Mouse (Mus musculus) heart, postnatal 0 days (tissue): ENCODE results near the gene Tmem150b. TPM values are rescaled to one million over a fixed set of nuclear protein-coding genes. Genes with fewer than 3 reads are reported as not detected.
A peak's percentile ranks its signal among the peaks of the same experiment; 100 is the strongest.

ENCODE experiments used
- ATAC-seq: fragments of 200-750 bp; cut with Nextera tagmentation; 2 replicates; pipeline ENCODE4 v1.8.0; 2017; ENCODE audit warnings: low read depth, moderate number of reproducible peaks, moderate library complexity; ENCODE audit not compliant: insufficient read depth
- DNase-seq: peaks from one replicate; pipeline ENCODE4 v3.0.0-alpha.2; 2016; ENCODE audit warnings: low spot score
- H3K27ac ChIP-seq: fragments of 300-500 bp; sonication (generic); 2 replicates; pipeline ENCODE4 v1.5.1; 2014; ENCODE audit warnings: low read depth, mild to moderate bottlenecking
- H3K27me3 ChIP-seq: fragments of 300-500 bp; sonication (generic); 2 replicates; pipeline ENCODE4 v1.6.1; 2014; ENCODE audit warnings: low read length, mixed read lengths; ENCODE audit not compliant: control insufficient read depth, insufficient read depth
- H3K36me3 ChIP-seq: fragments of 300-500 bp; sonication (generic); replicated peaks from 2 replicates; pipeline ENCODE4 v1.6.1; 2014; ENCODE audit warnings: low read length, mixed read lengths; ENCODE audit not compliant: control insufficient read depth, insufficient read depth
- H3K4me1 ChIP-seq: fragments of 300-500 bp; sonication (generic); 2 replicates; pipeline ENCODE4 v1.6.1; 2014; ENCODE audit warnings: antibody characterized with exemption; ENCODE audit not compliant: control insufficient read depth, insufficient read depth
- H3K4me2 ChIP-seq: fragments of 300-500 bp; sonication (generic); 2 replicates; pipeline ENCODE4 v1.6.1; 2014; ENCODE audit warnings: low read depth, mild to moderate bottlenecking, low read length, moderate library complexity
- H3K4me3 ChIP-seq: fragments of 300-500 bp; sonication (generic); 2 replicates; pipeline ENCODE4 v1.5.1; 2014; ENCODE audit warnings: low read depth, low read length
- H3K9ac ChIP-seq: fragments of 300-500 bp; sonication (generic); replicated peaks from 2 replicates; pipeline ENCODE4 v1.6.1; 2014; ENCODE audit warnings: low read depth, low read length, mixed read lengths
- H3K9me3 ChIP-seq: fragments of 300-500 bp; sonication (generic); replicated peaks from 2 replicates; pipeline ENCODE4 v1.6.1; 2016; ENCODE audit warnings: low read length; ENCODE audit not compliant: control insufficient read depth
- CTCF ChIP-seq: IDR thresholded peaks from 2 replicates; pipeline ENCODE4 v1.5.1; 2016; ENCODE audit warnings: antibody characterized with exemption, control low read depth, low read depth
- EP300 ChIP-seq: IDR thresholded peaks from 2 replicates; pipeline ENCODE4 v1.6.1; 2016; ENCODE audit warnings: antibody characterized with exemption, low read depth
- WGBS: fragments of 180-500 bp; shearing (Covaris S2); extraction: QIAGEN DNeasy Blood & Tissue Kit; methylation state at CpG from one replicate; pipeline ENCODE4 v1.1.7; 2014; 5-methylcytosine and 5-hydroxymethylcytosine counted together
- polyA plus RNA-seq: library from polyadenylated mRNA; unstranded; fragments of >200 nt; fragmentation: Nextera tagmentation; extraction: Ambion mirVana; gene quantifications from 2 replicates; pipeline ENCODE4 v1.2.1, GENCODE M21; 2015
- total RNA-seq: library from RNA; depleted of rRNA; stranded (reverse); fragments of >200 nt; gene quantifications from 2 replicates; pipeline ENCODE4 v1.2.3, GENCODE M21; 2014; ENCODE audit warnings: low replicate concordance

Gene Tmem150b
- total and polyA plus RNA-seq, 2 experiments from 2014 or later: not detected

DNA sequence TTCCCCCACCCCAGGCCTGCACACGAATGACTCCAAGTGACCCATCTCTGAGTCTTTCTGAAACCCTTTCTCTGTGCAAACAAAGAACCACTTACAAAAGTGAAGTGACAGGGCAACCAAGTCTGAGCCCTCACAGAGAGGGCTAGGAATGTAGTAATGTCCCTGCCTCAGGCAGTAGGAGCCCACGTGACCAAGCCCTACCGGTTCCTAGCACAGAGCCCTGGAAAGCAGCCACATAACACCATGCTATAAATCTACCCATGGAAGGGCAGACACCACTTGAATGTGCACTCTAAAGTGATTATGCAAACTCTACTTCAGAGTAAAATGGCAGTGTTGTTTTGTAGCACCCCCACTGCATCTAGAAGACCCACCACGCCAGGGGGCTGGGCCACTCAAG lies 53.1 kb downstream of the Tmem150b start:
- H3K9ac ChIP-seq: no peak overlapping the region
- DNase-seq: peak; percentile 69
- no peak overlapping the region for H3K4me3 ChIP-seq
- H3K4me1 ChIP-seq: peaks cover 6% of the 10 kb centered on the region; the same call in 1 of the 2 replicates
- peak; percentile 91 for ATAC-seq
- peak overlapping the region; percentile 81 for H3K27ac ChIP-seq
- TF ChIP-seq EP300 (no peak), CTCF (no peak)
- H3K9me3 ChIP-seq: no peaks in the 10 kb centered on the region
- no peak overlapping the region for H3K4me2 ChIP-seq
- 59% methylated on average over 4 of the region's 4 CpGs for WGBS
- H3K27me3 ChIP-seq: no peaks in the 10 kb centered on the region
- H3K36me3 ChIP-seq: peaks cover 64% of the 10 kb centered on the region

DNA sequence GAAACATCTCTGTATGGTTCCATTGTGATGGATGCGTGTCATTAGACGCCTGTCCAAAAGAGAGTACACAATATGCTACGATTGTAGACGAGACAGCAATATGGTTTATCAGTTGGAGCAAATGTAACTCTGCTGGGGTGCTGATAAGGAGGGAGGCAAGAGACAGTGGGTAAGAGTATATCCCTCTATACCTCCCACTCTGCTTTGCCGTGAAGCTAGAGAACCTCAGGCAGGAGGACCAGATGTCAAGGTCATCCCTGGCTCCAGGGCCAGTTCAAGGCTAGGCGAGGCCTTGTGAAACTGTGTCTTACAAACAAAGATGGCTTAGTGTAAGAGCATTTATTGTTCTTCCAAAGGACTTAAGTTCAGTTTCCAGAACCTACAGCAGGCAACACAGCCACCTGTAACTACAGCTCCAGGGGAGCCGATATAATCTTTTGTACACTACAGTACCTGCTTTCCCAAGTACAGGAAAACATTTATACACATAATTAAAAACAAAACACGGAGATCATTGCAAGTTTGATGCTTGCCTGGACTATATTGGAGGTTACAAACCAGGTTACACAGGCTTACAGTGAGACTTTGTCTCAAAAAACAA lies 54.3 kb downstream of the Tmem150b start:
- WGBS: 82% methylated on average over 8 of the region's 8 CpGs
- Histone ChIP-seq H3K27ac (no peak overlapping the region), H3K36me3 (peaks cover 64% of the 10 kb centered on the region), H3K4me3 (no peak overlapping the region), H3K27me3 (no peaks in the 10 kb centered on the region), H3K4me2 (no peak overlapping the region), H3K9ac (no peak overlapping the region), H3K9me3 (no peaks in the 10 kb centered on the region), H3K4me1 (peaks cover 6% of the 10 kb centered on the region; the same call in 1 of the 2 replicates)
- DNase-seq (no peak), ATAC-seq (no peak)
- TF ChIP-seq CTCF (no peak), EP300 (no peak)

GRCm38 (mm10) chr7:4669156-4669555 lies 55.9 kb downstream of the Tmem150b start:
- ATAC-seq: no peak
- Histone ChIP-seq H3K27ac (no peak overlapping the region), H3K4me2 (no peak overlapping the region), H3K4me1 (peaks cover 6% of the 10 kb centered on the region; the same call in 1 of the 2 replicates), H3K4me3 (no peak overlapping the region), H3K36me3 (peaks cover 55% of the 10 kb centered on the region), H3K27me3 (no peaks in the 10 kb centered on the region), H3K9me3 (no peaks in the 10 kb centered on the region), H3K9ac (no peak overlapping the region)
- 94% methylated on average over 9 of the region's 9 CpGs for WGBS
- TF ChIP-seq EP300 (no peak), CTCF (no peak)
- DNase-seq: no peak

DNA sequence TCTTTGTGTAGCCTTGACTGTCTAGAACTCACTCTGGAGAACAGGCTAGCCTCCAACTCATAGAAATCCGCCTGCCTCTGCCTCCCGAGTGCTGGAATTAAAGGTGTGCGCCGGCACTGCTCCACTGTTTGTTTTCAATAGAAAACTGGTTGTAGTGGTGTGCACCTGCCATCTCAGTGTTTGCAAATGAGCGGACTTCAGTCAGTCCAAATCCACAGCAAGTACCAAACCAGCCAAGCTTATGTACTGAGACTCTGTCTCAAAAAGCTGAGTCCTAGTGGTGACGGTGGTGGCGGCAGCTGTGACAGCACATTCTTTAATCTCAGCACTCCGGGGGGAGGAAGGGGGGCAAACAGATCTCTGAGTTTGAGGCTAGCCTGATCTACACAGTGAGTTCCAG lies 56.5 kb downstream of the Tmem150b start:
- no peak overlapping the region for H3K27ac ChIP-seq
- H3K4me3 ChIP-seq: no peak overlapping the region
- H3K36me3 ChIP-seq: peaks cover 55% of the 10 kb centered on the region
- H3K4me1 ChIP-seq: peaks cover 6% of the 10 kb centered on the region; the same call in 1 of the 2 replicates
- no peak for TF ChIP-seq CTCF
- no peak for TF ChIP-seq EP300
- H3K4me2 ChIP-seq: no peak overlapping the region
- no peak for ATAC-seq
- no peak overlapping the region for H3K9ac ChIP-seq
- DNase-seq: no peak
- 94% methylated on average over 8 of the region's 8 CpGs for WGBS
- no peaks in the 10 kb centered on the region for H3K9me3 ChIP-seq
- H3K27me3 ChIP-seq: no peaks in the 10 kb centered on the region

- TF ChIP-seq CTCF (no peak), EP300 (no peak)
- DNase-seq (no peak), ATAC-seq (no peak)
- WGBS: 96% methylated on average over 5 of the region's 5 CpGs
- Histone ChIP-seq H3K4me3 (no peak overlapping the region), H3K4me2 (no peak overlapping the region), H3K9me3 (no peaks in the 10 kb centered on the region), H3K27ac (no peak overlapping the region), H3K27me3 (no peaks in the 10 kb centered on the region), H3K4me1 (0 out of 2 replicates have a peak, but pooled peaks cover 6% of the 10 kb centered on the region), H3K9ac (no peak overlapping the region), H3K36me3 (peaks cover 67% of the 10 kb centered on the region)
Measured at GRCm38 (mm10) chr7:4666871-4667270, 58.2 kb downstream of the Tmem150b start.

GRCm38 (mm10) chr7:4663742-4664141 lies 61.3 kb downstream of the Tmem150b start:
- Histone ChIP-seq H3K9ac (no peak overlapping the region), H3K4me2 (no peak overlapping the region), H3K27ac (no peak overlapping the region), H3K36me3 (peaks cover 41% of the 10 kb centered on the region), H3K9me3 (no peaks in the 10 kb centered on the region), H3K27me3 (no peaks in the 10 kb centered on the region), H3K4me3 (no peak overlapping the region), H3K4me1 (peaks cover 5% of the 10 kb centered on the region; the same call in 1 of the 2 replicates)
- DNase-seq (no peak), ATAC-seq (no peak)
- TF ChIP-seq CTCF (no peak), EP300 (no peak)
- 91% methylated on average over 2 of the region's 2 CpGs for WGBS
